Mouse (Mus musculus) urinary bladder, postnatal 25 days (tissue): Measurements from ENCODE around the gene Cited2.

ENCODE experiments used
- DNase-seq: peaks from one replicate; pipeline ENCODE4 v3.0.0; 2022; ENCODE audit warnings: low spot score

Gene Cited2

DNA sequence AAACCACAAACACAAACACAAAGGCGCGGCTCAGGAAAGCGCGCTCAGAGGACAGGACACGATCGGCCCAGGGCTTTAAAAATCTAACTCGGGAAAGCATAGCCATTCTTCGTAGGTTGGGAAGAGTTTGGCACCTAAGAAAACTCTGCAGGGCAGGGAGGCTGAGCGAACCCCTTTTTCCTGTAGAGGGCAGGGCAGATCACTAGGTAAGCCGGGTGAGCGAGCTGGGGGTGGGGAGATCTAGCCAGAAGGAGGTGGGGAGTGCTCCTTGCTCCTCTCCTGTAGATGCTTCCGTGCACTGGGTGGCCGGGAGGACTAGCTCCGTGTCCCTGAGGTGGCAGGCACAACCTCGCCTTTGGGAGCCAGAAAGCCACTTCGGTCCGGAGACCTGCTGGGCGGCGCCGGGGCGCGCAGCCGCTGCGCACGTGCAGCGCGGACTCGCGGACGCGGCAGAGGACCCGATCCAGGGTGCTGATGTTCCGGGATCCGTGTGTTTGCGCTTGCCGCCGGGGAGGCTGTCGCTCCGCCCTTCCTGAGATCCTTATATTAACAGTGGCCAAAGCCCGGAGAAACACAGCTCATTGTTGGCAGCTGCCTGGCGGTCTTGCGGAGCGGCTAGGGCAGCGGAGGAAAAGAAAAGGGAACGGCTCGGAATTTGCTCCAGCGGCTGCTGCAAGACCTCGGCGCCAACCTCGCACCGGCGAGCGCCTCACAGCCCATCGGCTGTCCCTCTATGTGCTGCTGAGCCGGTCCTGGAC, at the start of gene Cited2:
Gene Cited2, plus strand, starts transcription at position 566 of the 758 bp plus-strand sequence.
- DNase-seq = peak; percentile 99

DNA sequence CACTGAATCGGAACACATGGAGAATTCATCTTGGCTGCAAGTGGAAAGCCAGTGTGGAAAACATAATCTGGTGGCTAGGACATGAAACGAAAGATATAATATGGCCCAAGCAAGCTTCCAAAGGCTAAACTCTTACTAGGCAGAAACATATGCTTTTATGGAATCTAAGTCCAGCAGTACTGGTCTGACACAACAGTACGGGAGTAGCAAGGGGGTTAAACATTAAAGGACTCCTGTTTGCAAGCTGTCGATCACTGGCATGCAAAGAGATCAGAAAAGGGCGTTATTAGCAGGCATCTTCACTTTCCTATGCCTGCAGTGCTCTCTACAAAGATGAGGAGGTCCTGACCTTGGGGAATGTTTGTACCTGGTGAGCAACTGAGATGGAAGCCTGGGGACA, 48.6 kb upstream of the Cited2 start:
- DNase-seq = no peak

DNA sequence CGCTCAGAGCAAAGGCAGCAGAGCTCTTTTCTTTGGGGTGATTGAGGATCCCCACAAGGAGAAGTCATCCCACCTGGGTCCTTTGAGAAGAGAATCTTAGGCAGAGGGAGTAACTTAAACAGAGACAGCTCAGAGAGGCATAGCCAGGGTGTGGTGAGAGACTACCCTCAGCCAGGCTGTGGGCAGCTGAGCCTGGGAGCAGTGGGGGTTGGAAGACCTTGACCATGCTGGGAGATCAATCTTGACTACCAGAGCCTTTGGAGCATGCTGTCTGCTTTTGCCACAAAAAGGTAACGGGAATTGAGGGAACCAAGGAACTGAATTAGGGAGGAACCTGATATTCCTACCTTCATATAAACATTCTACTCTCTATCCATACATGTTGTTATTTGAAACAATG, 48.1 kb upstream of the Cited2 start:
- DNase-seq = no peak

DNA sequence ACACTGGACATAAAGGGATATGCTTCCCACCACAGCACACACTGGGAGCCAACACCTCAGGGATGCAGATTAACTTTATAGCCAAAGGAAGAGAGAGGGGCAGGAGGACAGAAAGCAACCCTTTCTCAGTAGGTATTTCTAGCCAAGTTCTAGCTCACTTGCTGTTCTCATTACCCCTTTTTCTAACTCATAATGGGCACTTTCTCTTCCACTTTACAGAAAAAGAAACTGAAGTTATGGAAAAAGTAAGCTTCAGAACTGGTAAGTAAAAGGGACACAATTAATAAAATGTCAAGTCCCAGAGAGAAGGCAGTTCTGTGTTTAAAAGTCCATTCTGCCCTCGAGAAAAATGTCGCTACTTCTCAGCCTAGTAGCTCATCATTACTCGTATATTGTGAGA, 46.6 kb upstream of the Cited2 start:
- no peak for DNase-seq

DNA sequence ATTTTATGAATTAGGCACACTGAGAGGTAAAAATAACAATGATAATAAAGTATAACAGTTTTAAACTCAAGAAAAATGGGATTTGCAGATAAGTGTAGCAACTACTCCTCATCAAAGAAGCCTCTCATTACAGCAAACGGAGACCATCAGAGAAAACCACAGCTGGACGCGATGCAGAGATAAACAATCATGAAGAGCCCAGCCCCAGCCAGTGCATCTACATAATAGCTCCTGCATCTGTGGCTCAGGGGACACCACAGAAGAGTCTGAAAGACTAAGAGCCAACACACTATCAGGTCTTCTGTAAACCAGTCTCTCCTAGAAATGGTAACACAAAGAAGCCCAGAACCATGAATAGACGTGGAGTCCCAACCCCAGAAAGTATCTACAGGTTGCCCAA, 45.7 kb upstream of the Cited2 start:
- no peak for DNase-seq

DNA sequence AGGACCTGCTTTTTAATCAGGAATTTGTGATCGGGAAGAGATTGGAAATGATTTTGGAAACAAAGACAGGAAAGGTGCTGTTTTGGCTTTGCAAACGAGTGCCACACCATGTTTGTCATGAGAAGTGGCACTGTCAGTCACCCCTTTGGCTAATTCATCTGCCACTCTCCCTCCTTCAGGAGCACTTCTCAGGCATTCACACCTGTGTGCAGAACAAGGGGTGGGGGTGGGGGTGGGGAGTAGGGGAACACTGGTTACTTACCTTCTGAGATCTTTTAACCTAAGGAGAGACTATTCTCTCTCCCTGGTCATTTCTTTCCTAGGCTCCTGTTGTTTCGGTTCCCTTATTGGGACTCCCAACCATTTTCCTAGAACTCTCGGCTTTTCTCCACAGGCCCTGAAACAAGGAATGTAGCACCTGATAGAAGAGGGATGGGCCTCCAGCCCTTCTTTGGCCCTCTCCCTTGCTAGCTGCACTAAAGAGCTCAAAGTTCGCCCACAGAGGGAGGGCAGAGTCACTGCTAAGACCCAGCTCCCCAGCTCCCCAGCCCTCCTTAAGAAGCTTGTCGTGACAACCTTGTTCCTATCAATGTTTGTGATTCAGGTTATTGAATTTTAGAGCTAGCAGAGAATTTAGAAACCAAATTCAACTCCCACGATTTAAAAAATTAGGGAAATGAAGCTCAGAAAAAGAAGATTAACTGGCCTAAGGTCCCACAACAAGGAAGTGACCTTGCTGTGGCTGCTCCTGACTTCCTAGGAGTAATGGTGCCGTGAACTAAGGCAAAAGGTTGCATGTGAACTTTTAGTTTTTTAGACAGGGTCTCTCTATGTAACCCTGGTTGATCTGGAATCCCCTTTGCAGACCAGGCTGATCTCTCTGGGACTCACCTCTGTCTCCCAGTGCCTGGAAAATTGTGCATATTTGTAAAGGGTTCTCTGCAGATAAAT, 42.3 kb upstream of the Cited2 start:
- no peak for DNase-seq

DNA sequence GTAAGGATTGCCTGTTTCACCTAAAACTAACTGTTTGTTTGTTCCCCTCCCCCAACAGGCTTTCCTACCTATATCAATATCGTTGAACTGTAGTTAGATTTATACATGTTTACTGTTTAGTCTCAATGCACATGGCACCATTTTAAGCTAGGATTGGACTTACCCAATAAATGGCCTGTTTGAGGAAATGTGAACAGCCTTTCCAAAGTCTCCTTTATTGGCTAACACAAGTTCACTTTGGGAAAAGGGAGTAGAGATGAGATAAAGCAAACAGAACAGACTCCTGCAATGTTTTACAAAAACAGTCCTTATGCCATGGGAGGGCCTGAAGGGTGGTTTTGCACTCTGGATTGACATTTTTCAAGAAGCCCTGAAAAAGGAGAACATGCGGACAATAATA, 41.6 kb upstream of the Cited2 start:
- DNase-seq = no peak

DNA sequence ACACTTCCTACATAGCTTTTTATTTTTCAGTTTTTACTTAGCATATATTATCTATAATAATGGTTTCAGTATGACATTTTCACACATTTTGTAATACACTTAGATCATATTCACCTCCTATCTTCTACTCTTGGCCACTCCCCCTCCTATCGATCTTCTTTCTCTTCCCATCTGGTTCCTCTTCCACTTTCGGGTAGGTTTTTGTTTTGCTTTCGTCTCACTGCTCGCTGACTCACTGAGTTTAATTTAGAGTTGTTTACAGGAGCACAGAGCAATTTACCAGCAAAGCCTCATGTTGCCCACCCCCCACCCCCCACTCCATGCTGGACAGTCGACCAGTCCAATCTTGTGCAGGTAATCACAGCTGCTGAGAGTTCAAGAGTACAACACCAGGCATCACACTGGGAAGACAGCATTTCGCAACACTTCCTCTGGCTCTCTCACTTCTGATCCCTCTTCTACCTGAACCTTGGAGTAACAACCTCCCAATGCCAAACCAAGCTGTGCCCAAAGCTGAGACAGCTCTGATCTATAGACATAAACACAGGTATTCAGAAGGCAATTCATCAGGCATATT, 39.1 kb upstream of the Cited2 start:
- no peak for DNase-seq

DNA sequence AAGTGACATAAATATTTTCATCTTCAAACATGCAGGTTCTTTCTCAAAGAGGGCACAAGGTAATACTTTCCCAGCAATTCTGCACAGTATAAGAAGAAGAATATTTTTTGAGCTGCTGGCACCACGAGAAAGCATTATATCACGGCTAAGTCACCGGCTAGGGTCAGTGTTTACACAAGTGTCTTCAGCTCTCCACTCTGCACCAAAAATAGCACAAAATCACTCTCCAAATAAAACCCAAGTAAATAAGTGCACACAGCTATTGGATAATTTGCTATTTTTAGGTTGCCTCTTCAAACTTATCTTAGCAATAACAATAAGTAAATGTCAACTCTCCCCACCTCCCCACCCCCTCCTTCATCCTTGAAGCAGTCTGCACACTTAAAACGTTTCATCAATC, 33.2 kb upstream of the Cited2 start:
- no peak for DNase-seq

DNA sequence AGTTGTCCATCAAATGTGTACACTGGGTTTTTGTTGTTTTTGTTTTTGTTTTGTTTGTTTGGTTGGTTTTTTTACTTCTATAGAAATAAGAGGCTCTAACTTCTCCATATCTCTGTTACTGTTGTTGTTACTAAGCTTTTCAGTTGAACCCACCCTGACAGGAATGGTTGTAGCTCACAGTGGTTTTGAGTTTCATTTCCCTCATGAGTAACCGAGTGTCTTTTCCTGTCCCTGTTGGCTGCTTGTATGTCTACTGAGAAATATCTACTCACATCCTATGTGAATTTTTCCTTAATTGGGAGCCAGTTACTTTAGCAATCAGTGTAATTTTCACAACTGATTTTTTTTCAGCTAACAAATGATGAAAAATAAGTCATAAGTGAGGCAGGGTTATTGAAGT, 31.3 kb upstream of the Cited2 start:
- no peak for DNase-seq

DNA sequence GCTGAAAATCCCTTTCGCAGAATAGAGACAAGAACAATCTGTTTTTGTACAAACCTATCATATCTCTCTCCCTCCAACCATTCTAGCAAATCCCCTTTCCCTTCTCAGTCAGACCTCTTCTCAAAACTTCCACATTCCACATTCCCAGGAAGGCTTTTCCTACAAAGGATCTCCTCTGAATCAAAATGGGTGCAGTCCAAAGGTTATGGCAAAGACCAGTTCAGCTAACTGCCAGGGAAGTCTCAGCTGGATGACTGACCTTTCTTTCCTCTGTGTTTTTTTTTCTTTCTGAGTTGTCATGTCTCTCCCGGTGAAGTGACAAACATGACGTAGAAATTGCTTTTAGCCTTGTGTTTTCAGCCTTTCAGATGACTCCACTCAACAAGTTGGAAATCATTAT, 27.2 kb upstream of the Cited2 start:
- no peak for DNase-seq

DNA sequence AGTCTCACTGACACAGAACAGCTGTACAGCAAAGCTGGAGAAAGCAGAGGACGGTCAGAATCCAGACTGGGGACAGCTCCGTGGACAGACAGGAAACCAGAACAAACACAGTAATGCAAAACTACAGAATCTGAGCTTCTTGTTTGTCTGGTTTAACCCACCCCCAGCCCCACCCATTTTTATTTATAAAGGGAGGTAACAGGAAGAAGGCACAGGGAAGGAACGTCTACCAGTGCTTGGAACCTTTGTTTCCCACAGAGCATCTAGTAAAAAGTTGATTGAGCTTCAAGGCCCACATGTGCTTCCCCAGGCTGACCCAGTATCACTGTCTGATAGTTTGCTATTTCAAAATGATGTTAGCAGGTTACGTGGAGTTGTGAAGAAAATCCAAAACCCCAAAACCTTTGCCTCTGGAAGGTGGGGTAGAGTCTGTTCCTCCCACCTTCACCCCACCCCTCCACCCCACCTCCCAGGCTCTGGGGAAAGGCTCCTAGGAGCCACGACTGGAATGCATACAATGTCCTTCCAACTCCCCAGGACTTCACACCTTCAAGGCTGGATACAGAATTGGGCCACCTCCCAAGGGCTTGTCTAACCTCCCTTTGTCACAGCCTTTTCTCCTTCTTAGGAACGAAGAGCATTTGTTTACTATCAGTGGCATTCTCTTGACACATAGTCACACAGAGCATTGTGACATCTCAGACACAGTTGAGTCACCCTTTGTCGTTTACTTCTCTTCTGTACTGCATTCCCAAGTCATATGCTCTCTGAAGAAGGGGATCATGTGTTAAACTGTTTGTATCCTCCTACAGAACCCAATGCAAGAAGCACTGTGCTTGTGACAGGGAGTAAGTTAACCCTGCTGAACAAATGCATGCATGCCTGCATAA, 25.4 kb upstream of the Cited2 start:
- DNase-seq = no peak

DNA sequence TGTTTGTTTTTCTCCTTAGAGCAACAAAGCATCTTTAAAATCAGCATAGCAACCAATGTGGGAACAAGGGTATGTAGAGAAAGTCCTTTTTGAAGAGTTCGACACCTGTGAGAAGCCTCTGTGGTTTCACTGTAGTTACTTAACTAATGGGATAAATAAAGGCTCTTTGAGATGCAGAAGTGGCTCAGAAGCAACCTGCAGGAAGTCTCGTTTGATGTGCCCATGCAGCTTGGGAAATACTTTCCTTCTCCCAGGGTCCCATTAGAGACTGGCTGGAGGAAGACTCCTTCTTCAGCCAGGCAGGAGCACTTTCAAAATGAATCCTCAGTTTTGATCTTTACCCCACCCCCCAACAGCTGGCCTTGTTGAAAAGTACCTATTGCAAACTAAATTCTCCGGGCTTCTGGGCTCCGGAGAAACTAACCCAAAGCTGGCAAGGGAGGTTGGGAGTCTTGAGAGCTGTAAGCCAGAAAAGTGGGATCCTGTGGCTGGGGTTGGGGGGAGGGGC, 17.5 kb upstream of the Cited2 start:
- no peak for DNase-seq

DNA sequence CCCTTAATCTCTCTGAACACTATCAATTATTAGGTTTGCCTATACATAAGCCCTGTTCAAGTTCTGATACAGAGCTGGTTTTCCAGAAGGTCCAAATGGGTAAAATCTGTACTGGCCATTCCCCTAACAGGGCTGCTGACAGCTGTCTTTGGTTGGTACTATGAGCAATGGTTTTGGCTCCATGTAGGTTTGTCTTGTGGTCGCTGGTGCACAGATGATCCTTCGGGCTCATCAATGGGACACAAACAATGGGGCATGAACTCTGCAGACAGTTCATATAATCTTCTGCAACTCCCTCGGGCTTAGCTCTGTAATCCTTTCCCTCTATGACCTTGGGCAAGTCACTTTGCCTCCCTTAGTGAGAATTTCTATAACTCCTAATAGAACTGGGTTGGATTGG, 12.3 kb upstream of the Cited2 start:
- no peak for DNase-seq

DNA sequence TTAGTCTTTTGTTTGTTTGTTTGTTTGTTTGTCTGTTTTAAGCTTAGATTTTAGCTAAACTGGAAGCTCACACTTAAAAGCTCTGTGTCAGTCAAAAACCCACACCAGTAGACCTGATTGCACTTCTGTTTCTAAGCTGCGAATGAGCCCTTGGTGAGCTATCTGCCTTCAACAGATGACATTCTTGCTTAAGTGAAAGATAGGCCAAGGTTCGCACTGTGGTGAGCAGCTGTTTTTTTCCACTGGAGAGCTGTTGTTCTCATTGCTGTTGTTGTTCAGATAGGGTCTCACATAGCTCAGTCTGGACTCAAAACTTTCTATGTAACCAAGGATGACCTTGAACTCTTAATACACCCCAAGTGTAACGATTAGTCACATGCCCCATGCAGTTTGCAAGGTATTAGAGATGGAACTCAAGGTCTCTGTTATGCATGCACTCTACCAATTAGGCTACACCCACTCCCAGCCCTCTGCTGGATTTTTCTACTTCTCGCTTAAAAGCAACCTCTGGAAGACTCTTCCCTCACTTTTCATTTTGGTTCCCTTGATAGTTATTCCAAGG, 3.9 kb upstream of the Cited2 start:
- DNase-seq = no peak

DNA sequence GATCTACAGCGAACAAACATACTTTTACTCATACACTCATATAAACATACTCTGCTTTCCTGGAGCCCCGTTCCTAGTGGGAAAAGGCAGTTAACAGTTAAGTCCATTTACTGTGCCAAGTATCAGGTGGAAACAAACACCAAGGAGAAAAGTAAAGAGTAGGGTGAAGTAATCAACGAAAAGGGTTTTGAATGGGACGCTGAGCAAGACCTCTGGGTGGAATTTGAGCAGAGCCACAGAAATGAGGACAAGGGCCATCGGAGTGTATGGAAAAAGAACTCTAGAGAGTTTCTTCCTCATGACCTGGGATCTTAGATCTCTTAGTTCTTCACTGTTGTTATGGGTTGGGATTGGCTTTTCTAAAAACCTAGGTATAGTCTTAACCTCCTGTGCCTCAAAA, 3.4 kb upstream of the Cited2 start:
- no peak for DNase-seq

DNA sequence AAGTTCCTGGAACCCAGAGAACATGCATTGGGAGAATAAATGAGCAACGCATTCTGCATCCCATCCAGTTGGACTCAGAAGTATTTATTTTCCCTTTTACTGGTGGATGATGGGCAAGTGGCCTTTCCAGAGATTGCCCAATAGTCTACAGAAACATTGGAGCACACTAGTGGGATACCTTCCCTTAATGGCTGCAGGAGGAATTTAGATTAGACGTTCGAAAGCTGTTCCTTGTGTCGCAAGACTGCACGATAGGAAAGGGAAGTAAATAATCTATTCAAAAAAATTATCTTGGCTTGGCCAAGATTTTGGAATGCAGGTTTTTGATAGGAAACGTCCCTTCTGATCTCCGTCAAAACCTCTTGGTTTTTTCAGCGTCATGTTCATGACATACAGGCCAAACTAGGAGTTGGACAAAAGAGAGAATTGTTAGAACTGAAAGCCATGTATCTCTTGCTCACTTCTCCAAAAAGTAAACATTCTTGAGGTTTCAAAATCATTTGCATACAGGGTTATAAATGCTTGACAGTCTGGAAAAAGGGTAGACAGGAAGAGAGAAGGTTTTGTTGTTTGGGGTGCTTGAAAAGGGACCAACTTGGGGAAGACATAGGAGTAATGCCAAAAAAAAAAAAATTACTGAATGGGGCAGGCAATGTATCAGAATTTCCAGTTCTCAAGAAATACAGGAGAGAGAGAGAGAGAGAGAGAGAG, 2.0 kb upstream of the Cited2 start:
- DNase-seq = no peak

DNA sequence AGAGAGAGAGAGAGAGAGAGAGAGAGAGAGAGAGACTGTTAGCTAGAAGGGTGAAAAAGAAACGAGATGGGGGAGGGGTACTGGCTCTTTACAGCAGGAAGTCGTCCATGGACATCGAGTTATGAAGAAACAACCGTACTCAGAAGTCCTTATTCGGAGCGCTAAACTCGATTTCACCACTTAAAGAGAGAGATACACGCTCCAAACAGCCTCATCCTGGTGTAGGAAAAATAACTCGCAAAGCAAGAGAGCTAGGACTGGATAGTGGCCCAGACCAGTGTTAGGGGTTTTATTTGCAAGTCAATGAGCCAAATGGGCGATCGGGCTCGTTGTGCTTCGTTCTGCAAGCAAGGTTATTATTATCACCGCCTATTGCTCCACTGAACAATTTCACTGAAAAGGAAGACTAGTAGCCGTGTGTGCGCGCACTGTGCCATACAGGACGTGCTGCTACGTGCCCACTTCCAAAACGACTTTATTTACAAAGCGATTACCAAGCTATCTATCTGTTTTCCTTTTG, 1.4 kb upstream of the Cited2 start:
- no peak for DNase-seq

DNA sequence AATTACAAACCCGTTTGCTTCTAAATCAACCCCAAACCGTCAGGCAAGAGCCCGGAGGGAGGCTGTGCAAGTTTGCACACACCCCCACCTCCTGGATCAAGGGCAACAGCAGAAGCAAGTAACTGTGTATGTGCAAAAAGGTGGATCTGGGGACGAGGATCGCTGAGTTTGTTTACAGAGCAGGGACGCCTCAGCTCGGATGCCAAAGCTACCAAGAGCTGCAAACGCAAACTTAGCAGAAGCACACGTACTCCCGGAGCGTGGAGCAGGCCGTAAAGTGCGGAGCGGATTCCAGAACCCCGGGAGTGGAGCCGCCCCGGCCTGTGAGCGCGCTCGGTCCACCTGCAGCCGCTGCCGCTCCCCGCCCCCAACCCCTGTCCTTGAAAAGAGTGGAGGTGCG, 860 bp upstream of the Cited2 start:
- DNase-seq = peak; percentile 90

DNA sequence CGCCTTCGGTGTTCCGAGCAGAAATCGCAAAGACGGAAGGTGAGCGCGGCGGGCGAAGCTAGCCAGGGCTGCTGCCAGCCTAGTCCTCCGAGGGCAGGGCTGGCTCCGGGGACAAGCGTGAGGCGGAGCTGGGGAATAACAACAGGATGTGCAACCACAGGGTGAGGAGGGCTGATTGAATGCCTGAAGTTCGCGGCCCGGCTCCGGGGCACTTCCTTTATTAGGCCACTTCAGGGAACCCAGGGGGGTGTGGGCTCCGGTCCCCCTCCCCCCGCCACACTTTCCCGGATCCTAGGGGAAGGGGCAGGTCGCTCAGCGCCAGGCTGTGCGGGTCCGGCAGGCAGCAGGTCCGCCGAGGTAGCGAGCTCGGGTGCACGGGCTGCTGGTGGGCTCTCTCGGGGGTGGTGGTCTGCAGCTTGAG, 413 bp downstream of the Cited2 start:
- DNase-seq = no peak
